Mouse (Mus musculus) adrenal gland, adult 2 months (tissue): ENCODE data around the gene Dcst2. TPM values are rescaled to one million over a fixed set of nuclear protein-coding genes. Genes with fewer than 3 reads are reported as not detected.

Experiments used
- DNase-seq: peaks from one replicate; pipeline ENCODE4 v3.0.0; 2021
- polyA plus RNA-seq: library from polyadenylated mRNA; depleted of rRNA; stranded (reverse); fragments of >200 nt; gene quantifications from 2 replicates; pipeline ENCODE4 v1.2.3, GENCODE M21; 2012
- total RNA-seq, 2 experiments: library from RNA; stranded (reverse); gene quantifications; 2 replicates each; pipeline ENCODE4 v1.2.3; 2021

Gene Dcst2
- total and polyA plus RNA-seq, 3 experiments, result 0.40 to 1.3 (median 0.61) TPM

DNA sequence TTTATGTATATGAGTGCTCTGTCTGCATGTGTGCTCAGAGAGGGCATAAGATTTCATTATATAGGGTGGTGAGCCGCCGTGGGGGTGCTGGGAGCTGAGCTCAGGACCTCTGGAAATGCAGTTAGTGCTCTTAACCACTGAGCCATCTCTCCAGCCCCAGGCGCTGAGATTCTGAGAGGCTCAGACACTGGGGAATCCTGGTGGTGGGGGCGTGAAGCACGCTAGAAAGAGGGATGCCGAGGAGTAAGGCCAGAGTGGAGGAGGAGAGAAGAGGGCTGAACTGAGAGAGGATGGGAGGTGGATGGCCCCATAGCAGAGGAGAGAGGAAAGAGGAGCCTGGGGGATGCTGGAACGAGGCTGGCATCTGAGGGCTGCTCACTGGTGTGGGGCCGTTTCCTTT lies 2.9 kb downstream of the Dcst2 start:
- DNase-seq, result no peak

DNA sequence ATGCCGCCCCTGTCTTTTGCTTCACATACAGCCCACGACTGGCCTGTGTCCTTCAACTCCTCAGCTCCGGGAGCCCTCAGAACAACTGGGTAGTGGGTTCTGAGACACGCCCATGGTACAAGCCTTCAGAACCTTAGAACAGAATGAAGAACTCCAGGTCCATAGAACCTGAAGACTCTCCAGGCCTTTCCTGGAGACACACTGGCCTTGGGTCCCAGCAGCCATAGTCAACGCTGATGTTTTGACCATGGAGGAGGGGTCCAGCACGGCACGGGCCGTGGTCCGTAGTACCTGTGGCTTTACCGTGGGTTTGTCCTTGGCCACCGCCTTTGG lies 3.3 kb downstream of the Dcst2 start, which contains the start of gene Dcst1:
Dcst1 (minus strand) TSS at position 101 of the 333 bp plus-strand sequence.
- no peak for DNase-seq

GRCm38 (mm10) chr3:89365486-89366414 lies 4.0 kb downstream of the Dcst2 start:
- DNase-seq, result no peak

DNA sequence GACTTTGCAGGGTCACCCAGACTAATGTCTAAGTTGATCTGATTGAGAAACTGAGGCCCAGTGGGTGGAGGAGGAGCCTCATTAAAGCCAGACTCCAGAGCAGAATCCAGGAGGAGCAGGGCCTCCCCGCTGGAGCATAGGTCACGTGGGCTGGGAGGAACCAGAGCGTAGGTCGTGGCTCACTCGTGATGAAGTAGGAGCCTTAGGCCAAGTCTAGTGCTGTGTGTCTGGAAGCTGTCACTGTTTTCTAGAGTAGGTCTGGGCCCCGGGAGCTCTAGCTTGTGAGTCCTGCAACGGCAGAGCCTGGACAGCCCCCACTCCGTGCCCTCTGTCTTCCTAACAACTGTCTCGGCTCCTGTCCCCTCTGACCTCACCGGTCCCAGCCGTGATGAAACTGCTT lies 5.6 kb downstream of the Dcst2 start:
- no peak for DNase-seq

DNA sequence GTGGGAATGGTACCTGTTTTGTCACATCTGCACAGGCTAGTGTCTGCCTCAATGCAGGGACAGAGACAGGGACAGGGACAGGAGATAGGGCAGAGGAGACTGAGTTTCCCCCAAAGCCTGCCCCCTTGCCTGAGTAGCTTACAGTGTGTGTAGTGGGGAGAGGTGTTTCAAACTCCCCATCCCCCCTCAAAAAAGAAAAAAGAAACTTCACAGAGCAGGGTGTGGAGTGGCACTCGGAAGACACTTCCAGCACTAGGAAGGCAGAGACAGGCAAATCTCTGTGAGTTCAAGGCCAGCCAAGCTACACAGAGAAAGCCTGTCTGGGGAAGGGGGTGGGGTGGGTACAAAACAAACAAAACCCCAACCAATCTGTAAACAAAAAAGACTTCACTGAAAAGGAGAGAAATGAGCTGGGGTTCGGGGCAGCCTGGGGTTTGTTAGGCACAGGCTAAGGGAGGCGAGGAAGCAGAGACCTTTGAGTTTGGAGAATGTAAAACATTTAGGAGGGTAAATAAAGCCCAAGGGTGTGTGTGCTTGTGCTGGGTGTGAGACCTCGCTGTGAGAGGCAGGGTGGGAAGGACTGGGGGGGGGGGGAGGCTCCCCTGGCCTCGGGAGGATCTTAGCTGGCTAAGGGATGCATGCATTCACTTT lies 11.9 kb downstream of the Dcst2 start:
- no peak for DNase-seq

- DNase-seq, result no peak
Observed at GRCm38 (mm10) chr3:89377831-89378230, 16.1 kb downstream of the Dcst2 start.

- DNase-seq, result peak; percentile 83
Observed at GRCm38 (mm10) chr3:89378394-89379067, 16.8 kb downstream of the Dcst2 start.

DNA sequence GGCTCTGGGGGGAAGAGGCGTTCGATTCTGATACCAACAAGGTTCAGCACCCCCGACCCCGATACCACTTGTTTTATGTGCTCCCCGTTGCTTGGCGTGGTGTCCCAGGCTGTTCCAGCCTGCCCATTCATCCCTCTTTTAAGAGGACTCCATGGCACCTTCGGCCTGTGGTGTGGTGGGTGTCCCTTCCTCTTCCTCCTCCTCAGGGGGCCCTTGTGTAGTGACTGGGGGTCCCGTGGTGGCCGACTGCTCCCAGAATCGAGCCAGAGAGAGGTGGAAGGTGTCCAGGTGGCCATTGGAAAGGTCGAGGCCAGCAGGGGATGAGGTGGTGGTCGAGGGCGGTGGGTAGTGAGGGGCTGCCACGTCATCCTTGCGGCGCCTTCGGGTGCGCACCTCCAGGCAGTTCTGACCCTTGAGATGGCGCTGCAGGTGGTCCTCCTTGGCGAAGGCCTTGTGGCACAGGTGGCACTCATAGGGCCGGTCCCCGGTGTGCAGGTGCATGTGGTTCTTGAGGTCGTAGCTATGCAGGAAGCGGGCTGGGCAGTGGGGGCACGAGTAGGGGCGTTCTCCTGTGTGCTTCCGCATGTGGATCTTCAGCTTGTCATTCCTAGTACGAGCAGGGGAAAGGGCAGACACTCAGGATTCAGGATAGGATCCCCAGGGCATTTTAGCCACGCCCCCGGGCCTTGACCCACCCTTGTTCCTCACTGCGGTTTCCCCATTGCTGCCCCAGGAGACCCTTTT lies 17.8 kb downstream of the Dcst2 start:
- peak; percentile 42 for DNase-seq

- DNase-seq, result no peak
Observed at GRCm38 (mm10) chr3:89380291-89380690, 18.5 kb downstream of the Dcst2 start.

DNA sequence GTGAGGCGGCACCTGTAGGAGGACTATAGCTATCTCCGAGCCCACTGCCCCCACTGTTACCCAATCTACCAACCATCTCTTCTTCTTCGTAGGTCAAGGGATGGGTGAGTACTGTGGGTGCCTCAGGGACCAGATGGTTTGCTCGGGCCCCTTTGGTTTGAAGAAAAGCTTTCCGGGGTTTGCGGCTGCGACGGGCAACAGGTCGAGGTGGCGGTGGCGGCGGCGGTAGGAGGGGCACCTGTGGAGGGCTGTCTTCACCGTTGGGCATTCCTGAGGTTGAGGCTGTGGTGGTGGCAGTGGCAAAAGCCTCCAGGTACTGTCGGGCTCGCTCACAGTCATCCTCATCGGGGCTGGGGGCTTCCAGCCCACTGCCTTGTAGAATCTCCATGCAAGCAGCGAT lies 18.9 kb downstream of the Dcst2 start:
- no peak for DNase-seq

DNA sequence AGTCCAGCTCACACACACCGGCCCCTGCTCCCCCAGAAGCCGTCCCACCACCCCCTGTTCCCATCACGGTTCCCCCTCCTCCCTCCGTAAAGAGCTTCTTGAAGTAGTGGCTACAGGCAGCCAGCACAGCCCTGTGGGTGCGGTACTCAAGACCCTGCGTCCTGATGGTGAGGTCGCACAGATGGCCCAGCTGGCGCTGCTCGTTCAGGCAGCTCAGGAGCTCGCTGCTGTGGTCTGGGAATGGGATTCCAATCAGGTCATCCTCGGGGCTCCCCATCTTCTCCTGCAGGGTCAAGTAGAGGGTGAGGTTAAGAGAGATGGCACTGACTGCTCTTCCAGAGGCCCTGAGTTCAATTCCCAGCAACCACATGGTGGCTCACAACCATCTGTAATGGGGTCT lies 19.5 kb downstream of the Dcst2 start:
- DNase-seq, result no peak

DNA sequence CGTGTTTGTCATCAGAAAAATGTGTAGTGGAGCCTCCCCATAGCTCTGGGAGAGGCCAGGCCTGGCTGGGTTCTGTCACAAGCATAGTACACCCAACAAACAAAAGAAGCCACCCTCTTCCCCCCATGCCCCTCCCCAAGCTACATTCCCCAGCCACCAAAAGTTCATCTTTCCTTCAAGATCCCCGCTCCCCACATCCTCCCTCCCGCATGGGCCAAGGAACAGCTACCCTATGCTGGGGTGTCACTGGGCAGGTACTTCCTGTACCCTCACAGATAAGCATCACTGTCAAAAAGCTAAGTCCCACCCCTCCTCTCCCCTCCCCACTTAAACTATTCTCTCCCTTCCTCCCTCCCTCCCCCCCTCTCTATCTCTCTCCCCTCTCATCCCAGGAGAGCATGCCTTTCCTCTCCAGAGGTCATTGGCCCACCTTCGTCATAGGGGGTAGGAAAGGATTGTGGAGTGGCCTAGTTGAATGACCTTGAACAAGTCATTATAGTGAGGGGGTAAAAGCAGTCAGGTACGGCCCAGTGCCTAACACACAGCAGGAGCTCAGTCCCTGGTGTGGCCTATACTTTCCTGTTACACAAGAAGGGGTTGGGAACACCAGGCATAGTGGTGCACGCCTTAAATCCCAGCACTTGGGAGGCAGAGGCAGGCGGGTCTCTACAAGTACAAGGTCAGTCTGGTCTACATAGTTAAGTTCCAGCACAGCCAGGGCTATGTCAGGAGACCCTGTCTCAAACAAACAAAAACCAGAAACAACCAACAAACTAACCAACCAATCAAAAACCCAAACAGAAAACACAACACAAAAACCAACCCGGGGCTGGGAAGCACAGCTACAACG lies 20.5 kb downstream of the Dcst2 start:
- peak; percentile 2 for DNase-seq

GRCm38 (mm10) chr3:89382950-89383349 lies 21.2 kb downstream of the Dcst2 start:
- no peak for DNase-seq

GRCm38 (mm10) chr3:89383651-89384255 lies 22.0 kb downstream of the Dcst2 start:
- no peak for DNase-seq

GRCm38 (mm10) chr3:89384331-89385076 lies 22.7 kb downstream of the Dcst2 start:
- no peak for DNase-seq

GRCm38 (mm10) chr3:89385451-89385850 lies 23.7 kb downstream of the Dcst2 start:
- no peak for DNase-seq

GRCm38 (mm10) chr3:89386438-89387420 lies 25.0 kb downstream of the Dcst2 start:
- DNase-seq, result peak; percentile 43

DNA sequence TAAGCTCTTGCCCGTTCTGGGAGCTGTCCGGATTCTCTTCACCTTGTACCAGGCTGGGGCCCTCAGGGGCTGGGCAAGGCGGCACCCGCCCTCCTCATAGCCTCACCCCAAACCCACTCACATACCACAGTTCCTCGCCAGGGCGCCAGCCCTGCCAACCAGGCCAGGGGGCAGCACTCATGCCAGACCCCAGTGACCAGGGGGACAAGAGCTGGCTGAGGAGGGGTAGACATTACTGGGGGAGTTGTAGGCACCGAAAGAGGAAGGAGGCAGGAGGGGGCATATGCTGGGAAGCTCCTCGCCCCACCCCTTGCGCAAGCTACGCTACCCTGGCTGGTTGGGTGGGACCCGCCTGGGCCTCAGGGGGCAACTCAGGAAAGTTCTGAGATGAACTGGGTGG lies 25.9 kb downstream of the Dcst2 start:
- peak; percentile 63 for DNase-seq
